In the genomic region with DNA sequence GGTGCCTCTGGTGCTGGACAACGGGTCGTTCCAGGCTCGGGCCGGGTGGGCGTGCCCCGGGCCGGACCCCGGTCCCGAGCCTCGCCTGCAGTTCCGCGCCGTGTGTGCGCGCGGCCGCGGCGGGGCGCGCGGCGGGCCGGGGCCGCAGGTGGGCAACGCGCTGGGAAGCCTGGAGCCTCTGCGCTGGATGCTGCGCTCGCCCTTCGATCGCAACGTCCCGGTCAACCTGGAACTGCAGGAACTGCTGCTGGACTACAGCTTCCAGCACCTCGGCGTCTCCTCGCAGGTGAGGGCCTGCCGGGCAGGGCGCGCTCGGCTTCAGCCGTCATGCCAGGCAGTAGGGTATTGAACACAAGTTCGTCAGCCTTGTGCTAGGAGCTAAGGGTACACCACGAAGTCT, we compare ENCODE assay signal across 8 mouse cellular contexts. TPM values are rescaled to one million over a fixed set of nuclear protein-coding genes. Genes with fewer than 3 reads are reported as not detected.
DNase-seq lines count a peak whose midpoint lies in the region; ATAC-seq and TF ChIP-seq lines count a peak whose summit lies in the region.

No protein-coding gene starts in this region.

- H3K4me1 ChIP-seq in heart, embryonic 14.5 days (ENCODE audit: control insufficient read depth in 2 of 2, insufficient read depth in 2 of 2, low read length in 2 of 2), result peaks cover 3 to 8% of the 10 kb centered on the region in 2 experiments; a peak in 2 of 4 replicates
- H3K4me1 ChIP-seq in G1E (ENCODE audit: insufficient read depth, low read depth, low read length), result peaks cover 33% of the 10 kb centered on the region
- H3K4me1 ChIP-seq in forebrain, embryonic 12.5 days, result peaks cover 18% of the 10 kb centered on the region
- peaks cover 10% of the 10 kb centered on the region for H3K4me1 ChIP-seq in limb, embryonic 14.5 days (ENCODE audit: control insufficient read depth, insufficient read depth, low read length)
- peaks cover 11% of the 10 kb centered on the region; the same call in 1 of the 2 replicates for H3K4me1 ChIP-seq in neural tube, embryonic 14.5 days (ENCODE audit: control insufficient read depth, insufficient read depth, low read length)

- H3K27me3 ChIP-seq in heart, embryonic 14.5 days (ENCODE audit: control insufficient read depth, insufficient read depth, low read length), result 0 out of 2 replicates have a peak, but pooled peaks cover 7% of the 10 kb centered on the region
- H3K27me3 ChIP-seq in G1E (ENCODE audit: insufficient read depth, low read length), result peaks cover 12% of the 10 kb centered on the region
- H3K27me3 ChIP-seq in forebrain, embryonic 12.5 days, result peaks cover 21% of the 10 kb centered on the region
- no peaks in the 10 kb centered on the region for H3K27me3 ChIP-seq in limb, embryonic 14.5 days (ENCODE audit: control insufficient read depth, insufficient read depth, low read length)
- peaks cover 3% of the 10 kb centered on the region; the same call in 1 of the 2 replicates for H3K27me3 ChIP-seq in neural tube, embryonic 14.5 days (ENCODE audit: control insufficient read depth, insufficient read depth, low read length)

- TF ChIP-seq CTCF in G1E (IDR thresholded peaks at IDR 0.05; ENCODE audit: low read depth, low read length), result no peak

- ATAC-seq in heart, embryonic 14.5 days (ENCODE audit: insufficient number of reproducible peaks, insufficient read depth, low FRiP score, low read depth), result peak; percentile 58
- no peak; the same call in 1 of the 2 replicates for ATAC-seq in G1E (ENCODE audit: extremely low read depth, insufficient number of reproducible peaks, low FRiP score, poor library complexity, severe bottlenecking)
- ATAC-seq in forebrain, embryonic 12.5 days (ENCODE audit: low FRiP score), result peak; percentile 75; the same call in 1 of the 2 replicates
- ATAC-seq in limb, embryonic 14.5 days (ENCODE audit: low FRiP score, low read depth), result peak; percentile 54
- ATAC-seq in neural tube, embryonic 14.5 days (ENCODE audit: low read depth), result peak; percentile 77
- ATAC-seq in monocyte, adult 5-6 weeks (replicated peaks; ENCODE audit: insufficient number of reproducible peaks, low FRiP score, low TSS enrichment, poor library complexity, severe bottlenecking), result no peak

- H3K9me3 ChIP-seq in heart, embryonic 14.5 days (ENCODE audit: control insufficient read depth, low read length), result no peaks in the 10 kb centered on the region
- H3K9me3 ChIP-seq in G1E (replicated peaks), result no peaks in the 10 kb centered on the region
- no peaks in the 10 kb centered on the region for H3K9me3 ChIP-seq in forebrain, embryonic 12.5 days
- no peaks in the 10 kb centered on the region for H3K9me3 ChIP-seq in limb, embryonic 14.5 days (ENCODE audit: control insufficient read depth, low read length)
- H3K9me3 ChIP-seq in neural tube, embryonic 14.5 days (ENCODE audit: control insufficient read depth, low read length), result no peaks in the 10 kb centered on the region

- H3K4me3 ChIP-seq in heart, embryonic 14.5 days (ENCODE audit: control insufficient read depth in 1 of 2, insufficient read depth in 1 of 2, low read depth in 1 of 2, low read length in 2 of 2), result peak overlapping the region; percentile 68 to 83
- peak overlapping the region; percentile 96 for H3K4me3 ChIP-seq in G1E (ENCODE audit: low read depth, low read length)
- peak overlapping the region; percentile 89 for H3K4me3 ChIP-seq in forebrain, embryonic 12.5 days (replicated peaks)
- H3K4me3 ChIP-seq in limb, embryonic 14.5 days (replicated peaks; ENCODE audit: low read length), result peak overlapping the region; percentile 94
- H3K4me3 ChIP-seq in neural tube, embryonic 14.5 days (ENCODE audit: low read depth, low read length), result peak overlapping the region; percentile 90

- no peak for TF ChIP-seq POLR2A in limb, embryonic 14.5 days (IDR thresholded peaks at IDR 0.05; ENCODE audit: borderline replicate concordance, extremely low read depth, insufficient read depth, insufficient read length)

- H3K27ac ChIP-seq in heart, embryonic 14.5 days (replicated peaks in 1 of 2; ENCODE audit: control insufficient read depth in 1 of 2, insufficient read depth in 1 of 2, low read depth in 2 of 2, low read length in 2 of 2), result peak overlapping the region; percentile 71 to 89; a peak in 3 of 4 replicates
- H3K27ac ChIP-seq in forebrain, embryonic 12.5 days, result peak overlapping the region; percentile 90
- peak overlapping the region; percentile 92 for H3K27ac ChIP-seq in limb, embryonic 14.5 days (replicated peaks; ENCODE audit: low read depth, low read length)
- peak overlapping the region; percentile 82 for H3K27ac ChIP-seq in neural tube, embryonic 14.5 days (ENCODE audit: low read depth, low read length)

- peak overlapping the region; percentile 80 for H3K9ac ChIP-seq in heart, embryonic 14.5 days (ENCODE audit: low read length)
- peak overlapping the region; percentile 89 for H3K9ac ChIP-seq in forebrain, embryonic 12.5 days
- peak overlapping the region; percentile 86 for H3K9ac ChIP-seq in limb, embryonic 14.5 days (ENCODE audit: low read depth, low read length, severe bottlenecking)
- peak overlapping the region; percentile 89 for H3K9ac ChIP-seq in neural tube, embryonic 14.5 days (replicated peaks; ENCODE audit: low read depth, low read length)

- no peak for DNase-seq in heart, adult 18-20 months
- DNase-seq in G1E (ENCODE audit: low spot score), result peak; percentile 72
- DNase-seq in limb, embryonic 14.5 days (ENCODE audit: low spot score), result no peak
- no peak for DNase-seq in ovary, postnatal 14 days (ENCODE audit: low spot score)

- H3K4me2 ChIP-seq in heart, embryonic 14.5 days (ENCODE audit: low read length), result peak overlapping the region; percentile 80
- H3K4me2 ChIP-seq in forebrain, embryonic 12.5 days, result peak overlapping the region; percentile 71
- H3K4me2 ChIP-seq in limb, embryonic 14.5 days (replicated peaks; ENCODE audit: low read depth, low read length, severe bottlenecking), result peak overlapping the region; percentile 70
- H3K4me2 ChIP-seq in neural tube, embryonic 14.5 days (ENCODE audit: low read depth, low read length), result peak overlapping the region; percentile 89

- 2% methylated on average over 27 of the region's 44 CpGs for WGBS in heart, embryonic 14.5 days
- under 1% methylated on average over 44 of the region's 44 CpGs for WGBS in forebrain, embryonic 12.5 days
- WGBS in limb, embryonic 14.5 days, result under 1% methylated on average over 20 of the region's 44 CpGs
- under 1% methylated on average over 35 of the region's 44 CpGs for WGBS in neural tube, embryonic 14.5 days

- H3K36me3 ChIP-seq in heart, embryonic 14.5 days (ENCODE audit: control insufficient read depth, insufficient read depth, low read length), result peaks cover 39% of the 10 kb centered on the region
- peaks cover 41% of the 10 kb centered on the region for H3K36me3 ChIP-seq in G1E (replicated peaks)
- H3K36me3 ChIP-seq in forebrain, embryonic 12.5 days (replicated peaks), result peaks cover 24% of the 10 kb centered on the region
- H3K36me3 ChIP-seq in limb, embryonic 14.5 days (ENCODE audit: control insufficient read depth, insufficient read depth, low read length), result peaks cover 30% of the 10 kb centered on the region
- H3K36me3 ChIP-seq in neural tube, embryonic 14.5 days (ENCODE audit: control insufficient read depth, insufficient read depth, low read length), result peaks cover 15% of the 10 kb centered on the region; the same call in 1 of the 2 replicates

RNA-seq across cellular contexts. Expression of gene Actr5, which starts 0.5 kb away (rescaled TPM):
- 7.9 and 8.6 TPM in 2 replicates for polyA plus RNA-seq in heart, embryonic 14.5 days (2014; fragmentation: Nextera tagmentation; extraction: Ambion mirVana)
- 1 to 10 TPM; 5.0 to 5.8 TPM for total RNA-seq in heart, adult 18-20 months (2021)
- total RNA-seq in G1E (2014; fragmentation: Nextera tagmentation) (22.5 and 24.7 TPM in 2 replicates), G1E (2017) (20.2 and 22.5 TPM in 2 replicates)
- 18.2 and 19.7 TPM in 2 replicates for polyA plus RNA-seq in G1E (2012)
- polyA plus RNA-seq in forebrain, embryonic 12.5 days (2016; fragmentation: Nextera tagmentation; extraction: Ambion mirVana), result 20.3 and 22.6 TPM in 2 replicates
- 13.5 and 14.5 TPM in 2 replicates for polyA plus RNA-seq in limb, embryonic 14.5 days (2012; rRNA removed)
- 12.3 and 13.4 TPM in 2 replicates for polyA plus RNA-seq in limb, embryonic 14.5 days (2014; fragmentation: Nextera tagmentation; extraction: Ambion mirVana)
- 12.9 TPM in 2 replicates for polyA plus RNA-seq in neural tube, embryonic 14.5 days (2014; fragmentation: Nextera tagmentation; extraction: Ambion mirVana)
- 22.5 to 30.7 TPM (median 30.6 TPM) in 3 replicates for total RNA-seq in monocyte, adult 5-6 weeks (2017)

RNA-seq across cellular contexts. Expression of gene Slc32a1, which starts 14.7 kb away (rescaled TPM):
- polyA plus RNA-seq in heart, embryonic 14.5 days (2014; fragmentation: Nextera tagmentation; extraction: Ambion mirVana), result not detected in 2 replicates
- not detected for total RNA-seq in heart, adult 18-20 months (2021)
- total RNA-seq in G1E (2014; fragmentation: Nextera tagmentation) (not detected in 2 replicates), G1E (2017) (not detected in 2 replicates)
- 0.02 TPM in 1 of 2 replicates, not detected in the other for polyA plus RNA-seq in G1E (2012)
- 3.8 and 4.3 TPM in 2 replicates for polyA plus RNA-seq in forebrain, embryonic 12.5 days (2016; fragmentation: Nextera tagmentation; extraction: Ambion mirVana)
- 0.21 and 0.36 TPM in 2 replicates for polyA plus RNA-seq in limb, embryonic 14.5 days (2012; rRNA removed)
- not detected in 2 replicates for polyA plus RNA-seq in limb, embryonic 14.5 days (2014; fragmentation: Nextera tagmentation; extraction: Ambion mirVana)
- polyA plus RNA-seq in neural tube, embryonic 14.5 days (2014; fragmentation: Nextera tagmentation; extraction: Ambion mirVana), result 9.2 and 10.7 TPM in 2 replicates
- total RNA-seq in monocyte, adult 5-6 weeks (2017), result not detected in 3 replicates

RNA-seq across cellular contexts. Expression of gene Ppp1r16b, which starts 40.0 kb away (rescaled TPM):
- 4.7 and 6.0 TPM in 2 replicates for polyA plus RNA-seq in heart, embryonic 14.5 days (2014; fragmentation: Nextera tagmentation; extraction: Ambion mirVana)
- 10 to 100 TPM; 11.6 to 16.1 TPM for total RNA-seq in heart, adult 18-20 months (2021)
- total RNA-seq in G1E (2014; fragmentation: Nextera tagmentation) (0.34 and 0.75 TPM in 2 replicates), G1E (2017) (0.06 and 0.16 TPM in 2 replicates)
- polyA plus RNA-seq in G1E (2012), result not detected in 2 replicates
- 2.9 and 3.2 TPM in 2 replicates for polyA plus RNA-seq in forebrain, embryonic 12.5 days (2016; fragmentation: Nextera tagmentation; extraction: Ambion mirVana)
- 1.1 and 1.4 TPM in 2 replicates for polyA plus RNA-seq in limb, embryonic 14.5 days (2012; rRNA removed)
- polyA plus RNA-seq in limb, embryonic 14.5 days (2014; fragmentation: Nextera tagmentation; extraction: Ambion mirVana), result 3.9 and 4.1 TPM in 2 replicates
- 18.2 and 28.1 TPM in 2 replicates for polyA plus RNA-seq in neural tube, embryonic 14.5 days (2014; fragmentation: Nextera tagmentation; extraction: Ambion mirVana)
- 16.0 to 28.4 TPM (median 16.3 TPM) in 3 replicates for total RNA-seq in monocyte, adult 5-6 weeks (2017)

Comparison
In these comparisons a context has a peak if more than half of its experiments do, and no peak if none do; other contexts are left out.
1. ATAC-seq: peak in heart, embryonic 14.5 days (single experiment), forebrain, embryonic 12.5 days (single experiment), limb, embryonic 14.5 days (single experiment) and neural tube, embryonic 14.5 days (single experiment); none in G1E (single experiment) and monocyte, adult 5-6 weeks (single experiment).
2. Peak in every context shown above with its lines, with median percentiles within 50 percentile points of each other: H3K27ac ChIP-seq, H3K4me2 ChIP-seq, H3K4me3 ChIP-seq and H3K9ac ChIP-seq.